Mouse (Mus musculus) embryonic fibroblast, embryonic 13.5 days (primary cell): ENCODE data around the gene Cfp.

Source experiments
- CTCF ChIP-seq: IDR thresholded peaks from 2 replicates; pipeline ENCODE4 v1.5.1; 2011; ENCODE audit warnings: mild to moderate bottlenecking, control low read depth, low read length, moderate library complexity, borderline replicate concordance; ENCODE audit not compliant: insufficient read depth
- POLR2A ChIP-seq: IDR thresholded peaks from 2 replicates; pipeline ENCODE4 v1.6.1; 2011; ENCODE audit warnings: low read depth, mild to moderate bottlenecking, control low read depth, low read length, moderate library complexity

GRCm38 (mm10) chrX:20910074-20910473 lies 21.3 kb downstream of the Cfp start:
- TF ChIP-seq CTCF (no peak), POLR2A (no peak)
